Mouse (Mus musculus): ENCODE results near the gene Sdccag8.
"Not testable (repeated sequence)": the region's sequence is repeated elsewhere in the genome, so short reads cannot be mapped to it uniquely, and the experiment has no call there.

Sdccag8 gene

DNA sequence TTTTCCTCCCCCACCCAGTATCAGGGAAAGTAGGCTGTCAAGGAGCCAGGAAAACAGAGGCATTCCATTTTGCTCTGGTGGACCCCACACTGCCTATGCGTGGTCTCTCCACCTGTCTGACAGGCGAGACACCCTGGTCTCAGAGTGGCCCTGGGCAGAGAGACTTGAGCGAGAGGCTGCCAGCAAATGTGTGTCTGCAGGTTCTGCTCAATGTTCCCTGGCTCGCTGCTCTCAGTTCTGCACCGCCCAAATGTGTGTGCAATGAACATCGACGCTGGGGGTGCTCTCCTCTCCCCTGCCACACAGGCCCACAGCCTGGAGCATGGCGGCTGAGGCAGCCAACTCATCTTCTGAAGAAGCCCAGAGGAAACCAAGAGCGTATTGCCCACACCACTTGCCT is 112.9 kb downstream of the Sdccag8 start:
- in situ Hi-C loops (cut with MboI; ENCODE audit: low pct_unique_long_range_greater_than_20kb in 1 of 2, low sequenced_read_pairs in 2 of 2, unreplicated experiment in 1 of 2) = no loop called here

- in situ Hi-C loops (cut with MboI; ENCODE audit: low pct_unique_long_range_greater_than_20kb in 1 of 2, low sequenced_read_pairs in 2 of 2, unreplicated experiment in 1 of 2) = no loop called here
Observed at GRCm38 (mm10) chr1:176929710-176930109, 115.2 kb downstream of the Sdccag8 start.

DNA sequence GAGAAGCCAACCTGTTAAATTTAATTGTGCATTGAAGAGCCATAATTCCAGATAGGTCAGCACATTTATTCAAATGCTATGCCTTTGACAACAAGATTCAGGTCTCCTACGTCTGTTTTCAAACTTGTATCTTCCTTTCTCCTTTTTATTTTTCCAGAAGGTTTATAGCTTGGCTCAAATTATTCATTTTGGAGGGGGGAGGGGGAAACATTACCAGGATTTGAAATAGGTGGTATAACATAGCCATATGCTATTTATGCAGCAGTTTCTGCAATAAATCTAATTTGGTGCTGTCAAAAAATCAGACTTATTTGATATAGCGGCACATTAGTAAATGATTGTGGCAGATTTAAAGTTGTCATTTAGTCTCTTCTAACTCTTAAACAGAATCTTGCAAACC is 116.1 kb downstream of the Sdccag8 start:
- in situ Hi-C loops (cut with MboI; ENCODE audit: low pct_unique_long_range_greater_than_20kb in 1 of 2, low sequenced_read_pairs in 2 of 2, unreplicated experiment in 1 of 2) = no loop called here

- in situ Hi-C loops (cut with MboI; ENCODE audit: low pct_unique_long_range_greater_than_20kb in 1 of 2, low sequenced_read_pairs in 2 of 2, unreplicated experiment in 1 of 2) = no loop called here
Observed at GRCm38 (mm10) chr1:176930981-176931500, 116.6 kb downstream of the Sdccag8 start.

- in situ Hi-C loops (cut with MboI; ENCODE audit: low pct_unique_long_range_greater_than_20kb in 1 of 2, low sequenced_read_pairs in 2 of 2, unreplicated experiment in 1 of 2) = no loop called here
Observed at GRCm38 (mm10) chr1:176931511-176931910, 117.1 kb downstream of the Sdccag8 start.

GRCm38 (mm10) chr1:176932320-176932950 is 118.0 kb downstream of the Sdccag8 start:
- in situ Hi-C loops (cut with MboI; ENCODE audit: low pct_unique_long_range_greater_than_20kb in 1 of 2, low sequenced_read_pairs in 2 of 2, unreplicated experiment in 1 of 2) = no loop called here

GRCm38 (mm10) chr1:176933319-176933718 is 118.9 kb downstream of the Sdccag8 start:
- in situ Hi-C loops (cut with MboI; ENCODE audit: low pct_unique_long_range_greater_than_20kb in 1 of 2, low sequenced_read_pairs in 2 of 2, unreplicated experiment in 1 of 2) = no loop called here

DNA sequence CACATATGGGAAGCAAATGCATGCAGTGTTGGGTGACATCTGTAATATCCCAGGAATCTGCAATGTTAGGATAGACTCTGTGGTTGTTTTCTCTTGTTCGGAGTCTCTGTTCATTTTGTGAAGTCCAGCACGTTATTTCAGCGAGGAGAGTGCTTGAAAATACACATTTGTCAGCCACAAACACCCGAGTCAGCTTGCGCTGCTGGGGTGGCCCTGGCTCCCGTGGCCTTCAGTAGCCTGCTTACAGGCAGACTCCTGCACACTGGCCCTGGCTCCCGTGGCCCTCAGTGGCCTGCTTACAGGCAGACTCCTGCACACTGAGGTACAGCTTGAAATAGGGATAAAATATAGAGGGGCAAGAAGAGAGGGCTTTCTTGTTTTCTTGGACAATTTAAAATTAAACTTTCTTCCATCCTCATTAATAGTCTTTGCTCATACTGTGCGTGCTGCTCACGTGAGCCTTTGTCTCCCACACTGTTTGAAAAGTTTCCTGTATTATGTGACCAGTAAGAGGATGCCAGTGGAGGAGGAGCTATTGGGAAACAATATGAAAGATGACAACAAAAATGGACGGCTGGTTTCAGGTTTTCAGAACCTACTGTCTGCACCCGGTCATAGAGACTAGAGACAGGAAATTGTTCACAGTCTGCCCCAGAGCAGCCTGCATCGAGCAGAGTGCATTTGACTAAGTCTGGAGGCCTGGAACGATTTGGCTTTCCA is 119.7 kb downstream of the Sdccag8 start:
- in situ Hi-C loops (cut with MboI; ENCODE audit: low pct_unique_long_range_greater_than_20kb in 1 of 2, low sequenced_read_pairs in 2 of 2, unreplicated experiment in 1 of 2) = no loop called here

GRCm38 (mm10) chr1:176939901-176940341 is 125.5 kb downstream of the Sdccag8 start:
- in situ Hi-C loops (cut with MboI; ENCODE audit: low pct_unique_long_range_greater_than_20kb in 1 of 2, low sequenced_read_pairs in 2 of 2, unreplicated experiment in 1 of 2) = no loop called here

- in situ Hi-C loops (cut with MboI; ENCODE audit: low pct_unique_long_range_greater_than_20kb in 1 of 2, low sequenced_read_pairs in 2 of 2, unreplicated experiment in 1 of 2) = not testable (repeated sequence)
Observed at GRCm38 (mm10) chr1:176941286-176941990, 127.0 kb downstream of the Sdccag8 start.

GRCm38 (mm10) chr1:176943126-176943525 is 128.7 kb downstream of the Sdccag8 start:
- in situ Hi-C loops (cut with MboI; ENCODE audit: low pct_unique_long_range_greater_than_20kb in 1 of 2, low sequenced_read_pairs in 2 of 2, unreplicated experiment in 1 of 2) = no loop called here

DNA sequence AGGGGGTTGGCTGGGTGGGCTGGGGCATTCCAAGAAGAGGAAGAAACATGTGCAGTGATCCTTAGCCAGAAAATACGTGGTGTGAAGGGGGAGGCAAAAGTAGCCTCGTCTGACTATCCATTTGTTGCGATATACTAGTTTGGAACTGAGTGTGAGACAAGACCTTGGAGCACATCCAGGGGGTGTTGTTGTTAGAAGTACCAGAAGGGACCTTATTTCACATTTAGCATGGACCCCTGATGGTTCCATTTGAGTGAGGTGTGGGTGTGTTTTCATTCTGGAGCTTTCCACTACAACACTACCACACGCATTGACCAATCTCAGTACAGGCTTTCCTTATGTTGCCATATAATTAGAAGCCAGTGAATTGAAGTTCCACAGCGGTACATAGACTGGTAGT is 129.5 kb downstream of the Sdccag8 start:
- in situ Hi-C loops (cut with MboI; ENCODE audit: low pct_unique_long_range_greater_than_20kb in 1 of 2, low sequenced_read_pairs in 2 of 2, unreplicated experiment in 1 of 2) = no loop called here

- in situ Hi-C loops (cut with MboI; ENCODE audit: low pct_unique_long_range_greater_than_20kb in 1 of 2, low sequenced_read_pairs in 2 of 2, unreplicated experiment in 1 of 2) = no loop called here
Observed at GRCm38 (mm10) chr1:176944458-176945174, 130.2 kb downstream of the Sdccag8 start.

DNA sequence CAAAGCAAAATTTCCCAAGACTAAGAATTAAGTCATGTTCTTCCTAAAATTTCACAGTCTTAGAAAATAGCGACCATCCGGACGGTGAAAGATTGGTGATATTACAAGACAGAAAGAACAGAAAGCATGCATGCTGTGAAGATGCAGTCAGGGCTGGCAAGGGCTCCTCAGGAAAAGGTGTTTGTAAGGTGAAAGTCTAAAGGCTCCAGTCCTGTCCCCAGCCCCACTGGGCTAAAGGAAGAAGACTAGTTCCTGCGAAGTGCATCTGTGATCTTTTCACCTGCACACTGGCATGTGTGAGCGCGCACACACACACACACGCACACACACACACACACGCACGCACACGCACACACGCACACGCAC is 130.7 kb downstream of the Sdccag8 start:
- in situ Hi-C loops (cut with MboI; ENCODE audit: low pct_unique_long_range_greater_than_20kb in 1 of 2, low sequenced_read_pairs in 2 of 2, unreplicated experiment in 1 of 2) = no loop called here

GRCm38 (mm10) chr1:176946031-176946795 is 131.8 kb downstream of the Sdccag8 start:
- in situ Hi-C loops (cut with MboI; ENCODE audit: low pct_unique_long_range_greater_than_20kb in 1 of 2, low sequenced_read_pairs in 2 of 2, unreplicated experiment in 1 of 2) = no loop called here

- in situ Hi-C loops (cut with MboI; ENCODE audit: low pct_unique_long_range_greater_than_20kb in 1 of 2, low sequenced_read_pairs in 2 of 2, unreplicated experiment in 1 of 2) = no loop called here
Observed at GRCm38 (mm10) chr1:176946796-176947181, 132.3 kb downstream of the Sdccag8 start.

- in situ Hi-C loops (cut with MboI; ENCODE audit: low pct_unique_long_range_greater_than_20kb in 1 of 2, low sequenced_read_pairs in 2 of 2, unreplicated experiment in 1 of 2) = no loop called here
Observed at GRCm38 (mm10) chr1:176948861-176949260, 134.4 kb downstream of the Sdccag8 start.

DNA sequence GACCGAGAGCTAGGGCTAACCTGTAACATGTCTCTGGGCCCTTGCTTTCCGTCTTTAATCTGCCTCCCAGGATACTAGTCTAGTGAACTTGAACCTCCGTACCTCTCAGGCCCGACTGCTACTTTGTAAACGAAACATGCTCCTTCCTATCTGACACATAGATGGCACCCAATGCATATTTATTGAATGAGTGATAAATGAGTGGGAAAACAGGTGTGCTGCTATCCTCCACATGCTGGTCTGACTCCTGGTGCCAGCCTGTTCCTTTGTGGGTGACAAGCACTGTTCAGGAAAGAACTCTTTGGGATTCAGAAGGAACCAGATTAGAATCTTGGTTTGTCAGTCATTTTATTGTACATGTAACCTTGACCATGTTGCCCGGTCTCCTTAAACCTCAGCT is 134.9 kb downstream of the Sdccag8 start:
- in situ Hi-C loops (cut with MboI; ENCODE audit: low pct_unique_long_range_greater_than_20kb in 1 of 2, low sequenced_read_pairs in 2 of 2, unreplicated experiment in 1 of 2) = no loop called here

All from mouse embryonic stem cell (cell line).